Mouse (Mus musculus) cortical plate, adult 2 months (tissue): ENCODE results near the gene Padi2. TPM values are rescaled to one million over a fixed set of nuclear protein-coding genes. Genes with fewer than 3 reads are reported as not detected.
A peak's percentile ranks its signal among the peaks of the same experiment; 100 is the strongest.

Experiments
- H3K27ac ChIP-seq: fragments of 200-500 bp; 2 replicates; pipeline ENCODE4 v1.5.1; 2012; ENCODE audit warnings: low read length, control low read depth, inconsistent platforms; ENCODE audit not compliant: insufficient read depth
- H3K4me1 ChIP-seq: fragments of 200-500 bp; 2 replicates; pipeline ENCODE4 v1.6.1; 2011; ENCODE audit warnings: low read length; ENCODE audit not compliant: control insufficient read depth, insufficient read depth
- H3K4me3 ChIP-seq: fragments of 200-500 bp; 2 replicates; pipeline ENCODE4 v1.5.1; 2011; ENCODE audit warnings: mild to moderate bottlenecking, low read length, control low read depth; ENCODE audit not compliant: insufficient read depth
- CTCF ChIP-seq: fragments of 200-500 bp; IDR thresholded peaks from 2 replicates; pipeline ENCODE4 v1.5.1; 2011; ENCODE audit warnings: mild to moderate bottlenecking, control low read depth, low read length; ENCODE audit not compliant: insufficient read depth; ENCODE audit errors: extremely low read depth
- POLR2A ChIP-seq: fragments of 200-500 bp; IDR thresholded peaks from 2 replicates; pipeline ENCODE4 v1.6.1; 2011; ENCODE audit warnings: mild to moderate bottlenecking, low read length, control low read depth; ENCODE audit not compliant: insufficient read depth; ENCODE audit errors: extremely low read depth
- polyA plus RNA-seq: library from polyadenylated mRNA; depleted of rRNA; stranded (reverse); fragments of >200 nt; gene quantifications from 2 replicates; pipeline ENCODE4 v1.2.3, GENCODE M21; 2012; rRNA removed

The Padi2 gene
- polyA plus RNA-seq: 19.4 and 19.7 TPM in 2 replicates

DNA sequence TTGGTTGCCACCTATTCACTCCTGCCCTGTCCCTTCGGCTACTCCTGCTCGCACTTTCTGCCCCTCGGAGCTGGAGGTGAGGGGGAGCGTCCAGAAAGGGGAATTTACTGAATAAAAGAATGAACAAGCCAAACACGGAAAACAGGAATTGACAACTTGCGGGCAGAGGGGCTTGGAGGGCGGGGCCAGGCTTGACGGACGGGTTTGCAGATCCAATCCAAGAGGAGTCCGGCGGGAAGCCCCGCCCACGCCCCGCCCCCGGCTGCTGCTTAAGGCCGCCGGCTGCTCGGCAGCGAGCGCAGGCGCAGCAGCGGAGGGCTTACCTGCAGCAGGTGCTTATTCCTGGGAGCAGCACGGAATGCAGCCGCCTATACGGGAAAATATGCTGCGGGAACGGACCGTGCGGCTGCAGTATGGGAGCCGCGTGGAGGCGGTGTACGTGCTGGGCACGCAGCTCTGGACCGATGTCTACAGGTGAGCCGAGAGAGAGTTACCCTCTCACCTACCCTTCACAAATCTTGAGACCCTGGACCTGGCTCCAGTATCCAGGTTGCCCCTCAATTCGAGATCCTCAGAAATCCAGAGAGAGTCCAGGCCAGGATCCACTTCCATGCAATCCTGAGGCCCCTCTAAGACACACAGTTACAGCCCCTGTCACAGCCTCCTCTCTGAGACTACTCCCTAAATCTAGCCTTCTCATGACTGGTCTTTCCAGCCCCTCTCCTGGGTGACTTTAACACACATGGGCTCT, at the start of gene Padi2:
Padi2 (plus strand) TSS at position 269 of the 751 bp plus-strand sequence.
- Histone ChIP-seq H3K27ac (no peak within 1 kb of the TSS), H3K4me1 (no peaks in the 10 kb centered on the region), H3K4me3 (peak within 1 kb of the TSS; percentile 41)
- TF ChIP-seq POLR2A (no peak), CTCF (no peak)

DNA sequence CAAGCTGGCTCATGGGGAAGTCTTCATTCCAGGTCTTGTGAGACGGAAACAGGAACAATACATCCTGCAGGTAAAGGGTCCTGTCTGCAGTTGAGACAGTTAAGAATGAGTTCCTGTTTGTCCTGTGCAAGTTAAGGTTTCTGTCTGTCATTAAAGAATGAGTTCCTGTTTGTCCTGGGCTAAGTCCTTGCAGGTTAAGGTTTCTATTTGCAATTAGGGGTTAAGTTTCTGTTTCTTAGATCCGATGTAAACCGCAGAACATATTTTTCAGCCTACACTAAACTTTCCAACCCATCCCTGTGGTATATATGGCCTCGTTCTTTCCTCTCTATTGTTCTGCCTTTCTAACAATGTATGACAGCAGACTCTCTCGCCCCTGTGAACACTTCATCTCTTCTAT, 49.1 kb upstream of the Padi2 start:
- H3K27ac ChIP-seq: no peak overlapping the region
- H3K4me3 ChIP-seq: no peak overlapping the region
- TF ChIP-seq CTCF: no peak
- no peak for TF ChIP-seq POLR2A
- H3K4me1 ChIP-seq: no peaks in the 10 kb centered on the region

DNA sequence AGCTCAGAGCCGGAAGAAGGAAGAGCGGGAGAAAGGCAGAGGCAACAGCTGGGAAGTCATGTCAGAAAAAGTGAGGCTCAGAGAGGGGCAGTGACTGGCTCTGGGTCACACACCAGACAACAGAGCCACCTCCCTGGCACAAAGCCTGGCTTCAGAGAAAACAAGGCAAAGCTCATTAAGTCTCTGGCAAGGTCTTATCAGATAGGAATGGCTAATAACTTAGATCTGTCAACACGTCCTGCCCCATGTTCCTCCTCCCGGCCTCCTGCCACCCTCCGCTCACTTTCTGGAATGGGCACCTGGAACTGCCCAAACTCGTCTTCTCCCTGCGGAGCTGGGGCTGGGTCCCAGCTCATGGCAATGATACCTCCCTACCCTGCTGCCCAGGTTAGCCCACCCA, 48.3 kb upstream of the Padi2 start:
- no peak for TF ChIP-seq CTCF
- TF ChIP-seq POLR2A: no peak
- Histone ChIP-seq H3K27ac (no peak overlapping the region), H3K4me1 (no peaks in the 10 kb centered on the region), H3K4me3 (no peak overlapping the region)

DNA sequence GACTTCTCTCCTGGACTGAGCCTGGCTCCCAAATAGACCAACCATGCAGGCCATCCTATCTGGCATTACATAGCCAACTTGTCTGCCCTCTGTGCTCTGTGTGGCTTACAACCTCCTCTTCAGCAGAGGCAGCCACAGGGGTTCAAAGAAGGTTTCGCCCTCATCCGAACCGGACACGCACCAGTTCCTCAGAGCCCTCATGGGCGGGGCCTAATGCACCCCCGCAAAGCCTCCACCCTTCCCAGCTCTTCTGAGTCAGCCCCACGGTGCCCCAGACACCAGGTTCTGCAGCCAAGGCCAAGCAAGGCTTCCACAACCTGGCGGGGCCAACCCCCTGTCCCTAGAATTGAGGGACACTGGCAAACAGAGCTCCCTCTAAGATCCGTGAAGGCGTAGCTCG, 46.9 kb upstream of the Padi2 start:
- Histone ChIP-seq H3K4me3 (no peak overlapping the region), H3K27ac (no peak overlapping the region), H3K4me1 (no peaks in the 10 kb centered on the region)
- no peak for TF ChIP-seq POLR2A
- no peak for TF ChIP-seq CTCF

DNA sequence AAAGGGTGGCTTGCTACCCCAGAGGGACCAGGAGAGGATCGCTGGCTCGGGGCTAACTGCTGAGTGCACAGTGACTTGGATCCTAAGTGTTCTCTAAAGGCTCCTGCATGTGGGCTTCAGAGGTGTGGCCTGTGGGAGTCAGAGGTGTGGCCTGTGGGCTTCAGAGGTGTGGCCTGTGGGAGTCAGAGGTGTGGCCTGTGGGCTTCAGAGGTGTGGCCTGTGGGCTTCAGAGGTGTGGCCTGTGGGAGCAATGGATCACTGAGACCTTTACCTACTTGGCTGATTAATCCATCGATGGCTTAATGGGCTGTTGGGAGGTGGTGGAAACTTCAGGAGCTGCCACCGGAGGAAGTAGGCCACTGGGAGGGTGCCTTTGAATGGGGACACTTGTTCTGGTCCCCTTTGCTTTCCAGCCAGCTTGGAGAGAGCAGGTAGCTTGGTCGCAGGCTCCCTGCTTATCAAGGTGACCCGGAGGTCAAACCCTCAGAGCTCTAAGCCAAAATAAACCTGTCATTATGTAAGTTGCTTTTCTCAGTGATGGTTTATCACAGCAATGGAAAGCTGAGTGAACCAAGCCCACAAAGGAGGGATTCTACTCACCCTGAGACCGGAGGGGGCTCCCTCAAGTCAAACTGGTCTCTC, 45.9 kb upstream of the Padi2 start:
- H3K27ac ChIP-seq: no peak overlapping the region
- no peaks in the 10 kb centered on the region for H3K4me1 ChIP-seq
- no peak overlapping the region for H3K4me3 ChIP-seq
- TF ChIP-seq POLR2A: no peak
- TF ChIP-seq CTCF: no peak

DNA sequence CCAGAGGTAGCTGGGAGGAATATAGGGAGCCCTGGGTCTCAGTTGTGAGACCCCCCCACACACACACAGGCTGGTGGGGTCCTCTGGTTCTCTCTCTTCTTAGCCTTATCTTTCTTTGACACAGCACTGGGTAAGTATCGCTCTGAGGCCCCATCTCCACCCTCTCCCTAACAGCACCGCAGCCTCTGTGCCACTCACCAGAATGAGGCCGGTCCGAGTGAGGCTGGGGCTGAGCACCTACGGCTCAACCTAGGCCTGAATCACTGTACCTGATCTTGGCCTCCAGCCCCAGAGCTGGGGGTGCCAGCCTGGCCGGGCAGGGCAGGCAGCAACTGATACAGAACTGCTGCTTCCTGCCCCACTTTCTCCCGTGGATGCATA, 45.4 kb upstream of the Padi2 start:
- Histone ChIP-seq H3K27ac (no peak overlapping the region), H3K4me1 (no peaks in the 10 kb centered on the region), H3K4me3 (no peak overlapping the region)
- no peak for TF ChIP-seq POLR2A
- TF ChIP-seq CTCF: no peak

DNA sequence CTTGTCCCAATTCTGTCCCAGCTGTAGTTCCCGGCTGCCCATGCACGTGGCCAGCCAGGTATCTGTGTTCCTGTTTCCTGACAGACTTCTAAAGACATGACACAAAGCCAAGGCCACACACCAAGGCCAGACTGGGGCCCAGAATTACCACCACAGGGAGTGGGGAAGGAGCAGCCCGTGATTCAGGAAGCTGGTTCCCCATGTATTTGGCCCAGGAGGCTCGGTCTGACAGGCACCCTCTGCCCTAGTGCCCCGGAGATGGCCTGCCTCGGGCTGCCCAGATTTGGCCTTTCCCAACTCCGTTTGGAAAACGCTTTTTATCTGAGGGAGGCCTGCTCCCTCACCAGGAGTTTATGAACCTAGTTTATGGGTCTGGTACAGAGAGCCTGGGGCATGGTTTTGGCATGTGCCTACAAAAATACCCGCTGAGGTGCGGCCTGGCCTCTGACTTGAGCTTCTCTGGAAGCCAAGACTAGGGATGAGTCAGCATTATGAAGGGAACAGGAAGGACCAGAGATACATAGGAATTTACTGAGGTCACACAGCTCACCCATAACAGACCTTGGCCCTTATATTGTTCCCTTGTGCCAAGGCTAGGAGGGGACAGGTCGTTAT, 44.0 kb upstream of the Padi2 start:
- H3K27ac ChIP-seq: no peak overlapping the region
- H3K4me3 ChIP-seq: no peak overlapping the region
- H3K4me1 ChIP-seq: no peaks in the 10 kb centered on the region
- TF ChIP-seq POLR2A (no peak), CTCF (no peak)

DNA sequence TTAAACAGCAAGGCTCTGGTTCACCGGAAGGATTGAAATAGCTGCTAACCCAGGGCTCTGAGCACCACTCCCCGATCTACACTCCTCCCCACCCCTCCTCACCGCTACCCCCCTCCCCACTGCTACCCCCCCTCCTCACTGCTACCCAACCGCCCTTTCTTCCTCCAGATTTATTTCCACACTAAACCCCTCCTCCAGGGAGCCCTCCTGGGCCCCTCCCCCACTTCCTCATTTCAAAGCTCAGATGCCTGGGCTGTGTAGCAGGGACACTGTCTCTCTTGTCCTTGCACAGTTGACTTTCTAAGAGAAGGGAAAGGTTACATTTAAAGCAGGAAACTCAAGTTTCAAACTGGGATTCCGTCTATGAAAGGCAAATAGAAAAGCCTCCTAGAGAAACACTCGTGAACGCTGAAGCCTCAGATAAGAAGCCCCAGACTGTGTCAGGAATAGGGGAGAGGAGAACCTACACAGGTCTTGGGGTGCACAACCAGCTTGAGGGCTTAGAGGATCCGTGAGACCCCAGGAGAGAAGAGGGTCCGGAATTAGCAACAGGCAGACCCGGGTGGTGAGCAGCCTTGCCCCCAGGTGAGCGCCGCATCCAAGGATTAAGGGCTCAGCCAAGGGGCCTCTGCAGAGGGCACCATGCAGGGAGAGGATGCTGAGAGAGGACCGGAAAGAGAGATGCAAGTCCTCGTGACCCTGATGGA, 37.5 kb upstream of the Padi2 start:
- Histone ChIP-seq H3K4me1 (no peaks in the 10 kb centered on the region), H3K27ac (no peak overlapping the region), H3K4me3 (no peak overlapping the region)
- TF ChIP-seq CTCF: no peak
- TF ChIP-seq POLR2A: no peak

DNA sequence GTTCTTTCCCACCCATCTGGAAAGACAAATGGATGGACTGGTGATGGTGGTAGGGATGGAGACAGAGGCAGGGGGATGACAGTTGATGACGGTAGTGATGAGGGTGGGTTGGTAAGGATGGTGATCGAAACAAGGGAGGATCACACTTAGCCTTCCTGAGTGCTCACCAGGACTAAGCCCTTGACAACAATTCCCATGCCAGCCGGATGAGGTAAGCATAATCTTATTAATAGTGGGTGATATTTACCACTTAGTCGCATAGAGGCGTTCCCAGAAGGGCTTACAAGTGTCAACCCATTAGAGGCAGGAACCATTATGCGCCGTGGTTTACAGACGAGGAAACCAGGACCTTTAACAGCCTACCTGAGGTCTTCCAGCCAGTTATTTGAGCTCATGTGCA, 36.2 kb upstream of the Padi2 start:
- Histone ChIP-seq H3K4me3 (no peak overlapping the region), H3K4me1 (no peaks in the 10 kb centered on the region), H3K27ac (no peak overlapping the region)
- TF ChIP-seq CTCF (no peak), POLR2A (no peak)
